Comparison of ENCODE assay signal across 8 mouse cellular contexts in the genomic region with DNA sequence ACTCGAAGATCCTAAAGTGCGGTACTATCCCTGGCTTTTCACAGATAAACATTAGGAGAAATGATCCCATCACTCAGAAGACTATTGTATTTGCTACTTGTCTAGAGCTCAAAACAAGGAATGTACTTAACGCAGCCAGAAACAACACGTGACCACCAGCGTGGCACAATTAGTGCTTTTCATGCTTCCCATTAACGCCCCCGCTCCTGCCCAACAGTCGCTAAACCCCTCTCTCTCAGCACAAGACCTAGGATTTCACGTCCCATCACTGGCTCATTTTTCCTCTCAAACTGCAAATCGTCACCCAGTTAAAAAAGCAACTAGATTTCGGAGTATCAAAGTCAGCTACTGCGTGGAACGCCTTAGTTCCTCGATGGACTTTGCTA. TPM values are rescaled to one million over a fixed set of nuclear protein-coding genes. Genes with fewer than 3 reads are reported as not detected.
A peak's percentile ranks its signal among the peaks of the same experiment; 100 is the strongest.
DNase-seq lines count a peak whose midpoint lies in the region; ATAC-seq and TF ChIP-seq lines count a peak whose summit lies in the region.

No protein-coding gene starts in this region.

- peak overlapping the region; percentile 76 for H3K9ac ChIP-seq in lung, embryonic 14.5 days

- no peak for TF ChIP-seq CTCF in lung, embryonic 14.5 days (IDR thresholded peaks at IDR 0.05; ENCODE audit: low read depth)

- no peaks in the 10 kb centered on the region for H3K9me3 ChIP-seq in hindbrain, embryonic 10.5 days
- H3K9me3 ChIP-seq in lung, embryonic 14.5 days (ENCODE audit: low read depth, low read length) = no peaks in the 10 kb centered on the region

- H3K4me2 ChIP-seq in lung, embryonic 14.5 days = peak overlapping the region; percentile 79

- no peaks in the 10 kb centered on the region for H3K36me3 ChIP-seq in hindbrain, embryonic 10.5 days
- H3K36me3 ChIP-seq in lung, embryonic 14.5 days (ENCODE audit: insufficient read depth) = no peaks in the 10 kb centered on the region

- peak overlapping the region; percentile 94 for H3K27ac ChIP-seq in hindbrain, embryonic 10.5 days
- peak overlapping the region; percentile 87 for H3K27ac ChIP-seq in lung, embryonic 14.5 days (ENCODE audit: low read depth)

- H3K27me3 ChIP-seq in hindbrain, embryonic 10.5 days (ENCODE audit: insufficient read depth, poor library complexity, severe bottlenecking) = no peaks in the 10 kb centered on the region
- no peaks in the 10 kb centered on the region for H3K27me3 ChIP-seq in lung, embryonic 14.5 days (ENCODE audit: insufficient read depth, low read length)

- peak overlapping the region; percentile 78 for H3K4me3 ChIP-seq in hindbrain, embryonic 10.5 days
- H3K4me3 ChIP-seq in lung, embryonic 14.5 days (ENCODE audit: low read depth, low read length) = peak overlapping the region; percentile 69

- 14% methylated on average over 14 of the region's 14 CpGs for WGBS in hindbrain, embryonic 10.5 days
- WGBS in lung, embryonic 14.5 days = 11% methylated on average over 14 of the region's 14 CpGs

- H3K4me1 ChIP-seq in hindbrain, embryonic 10.5 days (replicated peaks) = peaks cover 21% of the 10 kb centered on the region
- peaks cover 3% of the 10 kb centered on the region; the same call in 1 of the 2 replicates for H3K4me1 ChIP-seq in lung, embryonic 14.5 days (ENCODE audit: insufficient read depth)

- DNase-seq in urinary bladder, postnatal 25 days (ENCODE audit: low spot score) = peak; percentile 18
- DNase-seq in urinary bladder, adult 2 months (ENCODE audit: low spot score) = no peak
- DNase-seq in fibroblast of lung, adult 2 months (ENCODE audit: low read depth) = peak; percentile 22
- no peak for DNase-seq in hindbrain, embryonic 10.5 days (ENCODE audit: low spot score)
- peak; percentile 57 to 65 for DNase-seq in layer of hippocampus, adult 8-10 months (ENCODE audit: low spot score in 2 of 2)
- DNase-seq in lung, embryonic 14.5 days = peak; percentile 52
- peak; percentile 28 for DNase-seq in right cerebral cortex, postnatal 4 days

- ATAC-seq in lung, embryonic 14.5 days (ENCODE audit: insufficient read depth) = no peak
- ATAC-seq in inflammation-experienced regulatory T-cells, adult 6 months = no peak

RNA-seq across cellular contexts. Expression of a gene that starts 8.7 kb away (rescaled TPM):
- 77.1 and 98.5 TPM in 2 replicates for polyA plus RNA-seq in urinary bladder, adult 2 months (2012; rRNA removed)
- 132 and 133 TPM in 2 replicates for polyA plus RNA-seq in hindbrain, embryonic 10.5 days (2016; fragmentation: Nextera tagmentation; extraction: Ambion mirVana)
- total RNA-seq in layer of hippocampus, adult 8-10 months (2022) = 10 to 100 TPM; 40.5 to 52.6 (median 45.3) TPM
- 138 and 142 TPM in 2 replicates for polyA plus RNA-seq in lung, embryonic 14.5 days (2014; fragmentation: Nextera tagmentation; extraction: Ambion mirVana)
- polyA plus RNA-seq in inflammation-experienced regulatory T-cells, adult 6 months (2017; shearing (Covaris generic)) = 10 to 100 TPM; 58.0 to 64.2 (median 58.9) TPM

RNA-seq across cellular contexts. Expression of a gene that starts 9.0 kb away (rescaled TPM):
- 19.6 and 29.0 TPM in 2 replicates for polyA plus RNA-seq in urinary bladder, adult 2 months (2012; rRNA removed)
- polyA plus RNA-seq in hindbrain, embryonic 10.5 days (2016; fragmentation: Nextera tagmentation; extraction: Ambion mirVana) = 23.0 and 25.7 TPM in 2 replicates
- 10 to 100 TPM; 37.8 to 44.7 (median 42.7) TPM for total RNA-seq in layer of hippocampus, adult 8-10 months (2022)
- 28.5 and 28.8 TPM in 2 replicates for polyA plus RNA-seq in lung, embryonic 14.5 days (2014; fragmentation: Nextera tagmentation; extraction: Ambion mirVana)
- 1 to 10 TPM; 2.0 to 3.6 (median 3.0) TPM for polyA plus RNA-seq in inflammation-experienced regulatory T-cells, adult 6 months (2017; shearing (Covaris generic))

RNA-seq across cellular contexts. Expression of a gene that starts 56.0 kb away (rescaled TPM):
- 48.0 and 54.4 TPM in 2 replicates for polyA plus RNA-seq in urinary bladder, adult 2 months (2012; rRNA removed)
- 71.8 and 86.4 TPM in 2 replicates for polyA plus RNA-seq in hindbrain, embryonic 10.5 days (2016; fragmentation: Nextera tagmentation; extraction: Ambion mirVana)
- 10 to 100 TPM; 28.5 to 53.0 (median 44.8) TPM for total RNA-seq in layer of hippocampus, adult 8-10 months (2022)
- polyA plus RNA-seq in lung, embryonic 14.5 days (2014; fragmentation: Nextera tagmentation; extraction: Ambion mirVana) = 62.7 and 70.2 TPM in 2 replicates
- polyA plus RNA-seq in inflammation-experienced regulatory T-cells, adult 6 months (2017; shearing (Covaris generic)) = 10 to 100 TPM; 54.4 to 76.9 (median 68.4) TPM

RNA-seq across cellular contexts. Expression of a gene that starts 56.6 kb away (rescaled TPM):
- polyA plus RNA-seq in urinary bladder, adult 2 months (2012; rRNA removed) = 83.9 and 91.5 TPM in 2 replicates
- polyA plus RNA-seq in hindbrain, embryonic 10.5 days (2016; fragmentation: Nextera tagmentation; extraction: Ambion mirVana) = 68.2 and 78.5 TPM in 2 replicates
- total RNA-seq in layer of hippocampus, adult 8-10 months (2022) = 100 to 1,000 TPM in 2 of 4 experiments, 10 to 100 TPM in 2; 88.9 to 122 (median 103) TPM
- polyA plus RNA-seq in lung, embryonic 14.5 days (2014; fragmentation: Nextera tagmentation; extraction: Ambion mirVana) = 108 and 110 TPM in 2 replicates
- polyA plus RNA-seq in inflammation-experienced regulatory T-cells, adult 6 months (2017; shearing (Covaris generic)) = 100 to 1,000 TPM in 1 of 3 experiments, 10 to 100 TPM in 2; 80.5 to 140 (median 88.8) TPM

Comparison
In these comparisons a context has a peak if more than half of its experiments do, and no peak if none do; other contexts are left out.
1. DNase-seq: peak in urinary bladder, postnatal 25 days (single experiment), fibroblast of lung, adult 2 months (single experiment), layer of hippocampus, adult 8-10 months (2 of 2), lung, embryonic 14.5 days (single experiment) and right cerebral cortex, postnatal 4 days (single experiment); none in urinary bladder, adult 2 months (single experiment) and hindbrain, embryonic 10.5 days (single experiment).